Mouse (Mus musculus): ENCODE data around the gene Secisbp2.

The Secisbp2 gene

DNA sequence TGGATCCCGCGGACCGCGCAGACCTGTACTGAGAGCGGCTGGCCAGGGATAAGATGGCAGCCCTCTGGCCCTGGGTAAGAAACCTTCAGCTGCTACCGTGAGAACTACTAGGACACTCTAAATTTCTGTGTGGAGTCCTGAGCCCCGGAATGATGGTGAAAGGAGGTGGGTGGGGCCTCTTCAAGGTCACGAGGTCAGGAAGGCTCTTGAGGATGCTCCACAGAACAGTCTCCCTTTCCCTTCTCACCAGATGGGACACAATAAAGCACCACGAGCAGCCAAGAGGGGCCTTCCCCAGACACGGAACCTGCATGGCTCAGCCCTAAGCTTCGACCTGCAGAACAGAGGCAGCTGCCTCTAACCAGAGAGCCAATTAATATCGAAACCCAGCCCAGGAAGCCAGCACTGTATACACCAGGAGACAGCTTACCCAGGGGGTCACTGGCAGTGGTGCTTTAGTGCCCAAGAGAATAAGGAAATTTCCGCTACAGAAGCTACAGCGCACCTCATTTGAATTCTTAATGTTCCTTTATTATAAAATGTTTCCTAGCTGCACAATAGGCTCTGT is 80.7 kb downstream of the Secisbp2 start:
- DNase-seq (ENCODE audit: low spot score in 2 of 2): no peak

Data from spleen, postnatal 10 days (tissue).